In the genomic region with DNA sequence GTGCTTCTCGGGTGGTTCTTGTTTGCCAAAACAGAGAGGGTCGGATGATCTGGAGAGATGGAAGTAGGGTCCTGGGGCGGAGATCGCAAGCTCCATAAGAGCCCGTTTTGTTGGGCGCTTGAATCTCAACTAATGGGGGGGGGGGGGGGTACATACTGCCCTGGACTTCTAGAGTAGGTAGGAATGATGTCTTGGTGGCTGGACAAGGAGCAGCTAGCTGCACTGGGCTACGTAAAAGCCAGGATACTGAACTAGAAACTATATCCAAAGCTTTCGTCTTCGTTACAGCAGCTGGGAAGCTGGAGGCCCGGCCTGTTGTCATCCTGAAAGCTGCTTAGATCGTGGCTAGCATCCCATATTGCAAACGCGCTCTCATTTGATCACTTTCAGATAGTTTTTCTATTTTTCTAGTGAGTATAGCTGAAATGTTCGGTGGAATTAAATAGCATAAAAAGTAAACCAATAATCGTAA, we compare ENCODE assay signal across 9 mouse cellular contexts. TPM values are rescaled to one million over a fixed set of nuclear protein-coding genes. Genes with fewer than 3 reads are reported as not detected.
DNase-seq lines count a peak whose midpoint lies in the region; ATAC-seq and TF ChIP-seq lines count a peak whose summit lies in the region.
"Had no signal": no experiment of that assay in that cellular context is flagged by ENCODE, and none has a peak within 500 bp of the region (broad histone marks: within the 10 kb centered on the region; RNA-seq: fewer than 3 reads in every experiment).

No protein-coding gene starts in this region.

- H3K9me3 ChIP-seq in intestine, postnatal 0 days (ENCODE audit: control insufficient read depth), result no peaks in the 10 kb centered on the region

- peak; percentile 23; the same call in 1 of the 2 replicates for ATAC-seq in intestine, postnatal 0 days

- H3K9ac ChIP-seq in intestine, postnatal 0 days (ENCODE audit: low read depth, low read length), result peak overlapping the region; percentile 94

- H3K79me2 ChIP-seq in myocyte (ENCODE audit: control insufficient read depth, insufficient read depth), result peaks cover 79% of the 10 kb centered on the region

- H3K27me3 ChIP-seq in intestine, postnatal 0 days (replicated peaks; ENCODE audit: control insufficient read depth, insufficient read depth, low read length), result no peaks in the 10 kb centered on the region
- no peaks in the 10 kb centered on the region for H3K27me3 ChIP-seq in myocyte (ENCODE audit: control insufficient read depth, insufficient read depth, insufficient read length)

- H3K4me1 ChIP-seq in intestine, postnatal 0 days (replicated peaks; ENCODE audit: control insufficient read depth, insufficient read depth, low read length), result 0 out of 2 replicates have a peak, but pooled peaks cover 4% of the 10 kb centered on the region

- peak overlapping the region; percentile 86 for H3K27ac ChIP-seq in intestine, postnatal 0 days (ENCODE audit: low read depth, low read length)

- H3K36me3 ChIP-seq in intestine, postnatal 0 days (ENCODE audit: control insufficient read depth, insufficient read depth), result peaks cover under 1% of the 10 kb centered on the region; the same call in 1 of the 2 replicates
- peaks cover 17% of the 10 kb centered on the region for H3K36me3 ChIP-seq in myocyte (ENCODE audit: control insufficient read depth, insufficient read depth)

- peak; percentile 33 for DNase-seq in embryo, embryonic 10 days (ENCODE audit: low spot score)
- DNase-seq in embryo, embryonic 10.5 days (ENCODE audit: low spot score), result no peak
- peak; percentile 21 for DNase-seq in right cerebral cortex, postnatal 4 days
- no peak for DNase-seq in right cerebral cortex, postnatal 25 days
- no peak for DNase-seq in embryo, embryonic 11 days
- DNase-seq in adrenal gland, postnatal 4 days (ENCODE audit: low spot score in 2 of 2), result no peak

- TF ChIP-seq POLR2A in myocyte (IDR thresholded peaks at IDR 0.05; ENCODE audit: insufficient read length, low read depth), result no peak

- H3ac ChIP-seq in myocyte (ENCODE audit: control insufficient read depth, insufficient read length), result peak overlapping the region; percentile 41

- peak overlapping the region; percentile 68 for H3K4me2 ChIP-seq in intestine, postnatal 0 days (replicated peaks; ENCODE audit: low read depth)
- peak overlapping the region; percentile 69 for H3K4me2 ChIP-seq in myocyte (ENCODE audit: low read depth)

- no peak for TF ChIP-seq CTCF in intestine, postnatal 0 days (IDR thresholded peaks at IDR 0.05; ENCODE audit: low read depth)

- H3K4me3 ChIP-seq in intestine, postnatal 0 days (ENCODE audit: low read depth, low read length), result peak overlapping the region; percentile 83
- peak overlapping the region; percentile 97 for H3K4me3 ChIP-seq in myocyte

- 2% methylated on average over 15 of the region's 15 CpGs for WGBS in intestine, postnatal 0 days

TF ChIP-seq in myocyte, 11 proteins besides CTCF, POLR2A, EP300 and RAD21:
- TF ChIP-seq TCF3 (IDR thresholded peaks at IDR 0.05; ENCODE audit: insufficient read length, low read depth) (no peak), USF1 (IDR thresholded peaks at IDR 0.05; ENCODE audit: low read depth) (no peak), MYOD1 (IDR thresholded peaks at IDR 0.05; ENCODE audit: control insufficient read depth in 1 of 3, insufficient read length in 2 of 3, low read depth in 2 of 3) (no peak), MYOG (IDR thresholded peaks at IDR 0.05; ENCODE audit: control insufficient read depth in 1 of 3, insufficient read depth in 1 of 3, insufficient read length in 2 of 3, low read depth in 2 of 3) (no peak), CEBPB (IDR thresholded peaks at IDR 0.05; ENCODE audit: insufficient read depth, poor library complexity, severe bottlenecking) (no peak), MAX (IDR thresholded peaks at IDR 0.05; ENCODE audit: low read depth) (no peak), POLR2AphosphoS2 (IDR thresholded peaks at IDR 0.05; ENCODE audit: insufficient read length, low read depth) (no peak), TCF12 (IDR thresholded peaks at IDR 0.05; ENCODE audit: insufficient read depth, poor library complexity, severe bottlenecking) (no peak), REST (IDR thresholded peaks at IDR 0.05; ENCODE audit: insufficient read depth, insufficient read length) (no peak), SRF (IDR thresholded peaks at IDR 0.05; ENCODE audit: control insufficient read depth, insufficient read length, low read depth) (no peak), E2F4 (IDR thresholded peaks at IDR 0.05; ENCODE audit: insufficient read depth) (no peak)

RNA-seq across cellular contexts. Expression of gene Ccdc127, which starts 0.4 kb away (rescaled TPM):
- polyA plus RNA-seq in intestine, postnatal 0 days (2015; fragmentation: Nextera tagmentation; extraction: Ambion mirVana), result 22.0 and 23.0 TPM in 2 replicates
- 28.9 TPM for polyA plus RNA-seq in myocyte (2012; fragmentation: generic; extraction: Trizol)
- 10 to 100 TPM; 48.3 to 50.8 TPM for total RNA-seq in adrenal gland, postnatal 4 days (2021)

RNA-seq across cellular contexts. Expression of gene Sdha, which starts 0.4 kb away (rescaled TPM):
- 213 TPM in 2 replicates for polyA plus RNA-seq in intestine, postnatal 0 days (2015; fragmentation: Nextera tagmentation; extraction: Ambion mirVana)
- 163 TPM for polyA plus RNA-seq in myocyte (2012; fragmentation: generic; extraction: Trizol)
- 100 to 1,000 TPM; 450 to 473 TPM for total RNA-seq in adrenal gland, postnatal 4 days (2021)

RNA-seq across cellular contexts. Expression of gene Lrrc14b, which starts 13.3 kb away (rescaled TPM):
- not detected in 2 replicates for polyA plus RNA-seq in intestine, postnatal 0 days (2015; fragmentation: Nextera tagmentation; extraction: Ambion mirVana)
- 0.24 TPM for polyA plus RNA-seq in myocyte (2012; fragmentation: generic; extraction: Trizol)
- 1 to 10 TPM in 1 of 2 experiments, under 1 TPM in 1; 0.78 to 1.5 TPM for total RNA-seq in adrenal gland, postnatal 4 days (2021)
- total RNA-seq: hematopoietic stem cell, adult 5-6 weeks had no signal

RNA-seq across cellular contexts. Expression of gene Pdcd6, which starts 33.1 kb away (rescaled TPM):
- polyA plus RNA-seq in intestine, postnatal 0 days (2015; fragmentation: Nextera tagmentation; extraction: Ambion mirVana), result 312 and 334 TPM in 2 replicates
- 94.7 TPM for polyA plus RNA-seq in myocyte (2012; fragmentation: generic; extraction: Trizol)
- 100 to 1,000 TPM; 143 to 145 TPM for total RNA-seq in adrenal gland, postnatal 4 days (2021)

RNA-seq across cellular contexts. Expression of gene Zfp72, which starts 40.2 kb away (rescaled TPM):
- polyA plus RNA-seq in intestine, postnatal 0 days (2015; fragmentation: Nextera tagmentation; extraction: Ambion mirVana), result 1.2 TPM in 2 replicates
- polyA plus RNA-seq in myocyte (2012; fragmentation: generic; extraction: Trizol), result 0.28 TPM
- total RNA-seq in adrenal gland, postnatal 4 days (2021), result 1 to 10 TPM; 2.9 to 3.3 TPM

Comparison
In these comparisons a context has a peak if more than half of its experiments do, and no peak if none do; other contexts are left out.
1. DNase-seq: peak in embryo, embryonic 10 days (single experiment) and right cerebral cortex, postnatal 4 days (single experiment); none in embryo, embryonic 10.5 days (single experiment), right cerebral cortex, postnatal 25 days (single experiment), embryo, embryonic 11 days (single experiment) and adrenal gland, postnatal 4 days (0 of 2).